In the genomic region with DNA sequence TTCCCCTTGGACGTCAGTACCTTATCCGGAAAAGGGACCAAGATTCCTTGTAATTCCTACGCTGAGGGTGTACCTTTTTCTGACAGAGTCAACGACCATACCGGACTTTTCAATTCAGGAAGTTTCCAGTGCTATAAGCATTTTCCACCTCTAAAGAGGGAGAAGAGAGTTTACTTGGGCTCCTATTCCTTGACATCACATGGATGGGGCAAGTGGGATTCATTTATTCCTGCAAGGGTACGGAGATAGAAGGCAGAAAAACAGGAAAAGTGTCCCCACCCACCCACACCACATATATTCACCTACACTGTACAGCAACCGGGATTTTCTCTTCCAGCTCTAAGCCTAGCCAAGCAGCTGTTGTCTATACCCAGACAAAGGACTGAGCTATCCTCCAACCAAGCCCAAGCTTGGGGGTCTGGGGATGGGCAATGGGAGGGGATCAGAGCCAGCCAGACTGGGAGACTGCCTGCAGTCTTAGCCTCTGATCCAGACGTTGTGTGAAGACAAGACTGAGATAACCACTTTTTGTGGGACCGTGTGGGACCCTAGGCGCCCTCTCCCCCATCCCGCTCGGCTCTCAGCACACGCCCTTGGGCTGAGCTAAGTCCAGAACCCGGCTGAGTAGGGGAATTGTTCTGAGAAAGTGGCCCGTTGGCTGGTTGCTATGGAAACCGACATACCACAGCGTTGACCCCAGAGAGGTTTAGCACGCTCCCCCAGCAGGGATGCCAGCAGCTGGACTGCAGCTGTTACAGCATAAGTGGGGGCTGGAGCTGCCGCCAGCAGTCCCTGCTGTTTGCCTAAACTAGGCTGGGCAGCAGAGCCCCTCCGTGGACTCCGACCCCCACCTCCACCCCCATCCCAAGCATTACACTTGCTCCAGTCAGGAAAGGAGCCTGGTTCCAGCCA, we compare ENCODE assay signal across 7 mouse cellular contexts.
DNase-seq lines count a peak whose midpoint lies in the region; ATAC-seq and TF ChIP-seq lines count a peak whose summit lies in the region.

No protein-coding gene starts in this region.

- peak overlapping the region; percentile 55 for H3K9ac ChIP-seq in hindbrain, embryonic 16.5 days (ENCODE audit: low read depth, low read length)
- no peak overlapping the region for H3K9ac ChIP-seq in liver, embryonic 16.5 days (ENCODE audit: low read depth, low read length)

- H3K27me3 ChIP-seq in hindbrain, embryonic 16.5 days (replicated peaks; ENCODE audit: control insufficient read depth, insufficient read depth, low read length) = no peaks in the 10 kb centered on the region
- H3K27me3 ChIP-seq in liver, embryonic 16.5 days (ENCODE audit: control insufficient read depth, insufficient read depth, low read depth, low read length) = no peaks in the 10 kb centered on the region

- peak overlapping the region; percentile 48 for H3K4me2 ChIP-seq in hindbrain, embryonic 16.5 days (ENCODE audit: low read length)
- H3K4me2 ChIP-seq in liver, embryonic 16.5 days (ENCODE audit: low read depth, low read length) = no peak overlapping the region

- H3K27ac ChIP-seq in gastrocnemius, adult 2 months = peak overlapping the region; percentile 67
- H3K27ac ChIP-seq in hindbrain, embryonic 16.5 days (ENCODE audit: low read depth, low read length) = peak overlapping the region; percentile 53
- no peak overlapping the region for H3K27ac ChIP-seq in liver, embryonic 16.5 days (ENCODE audit: low read length)

- no peaks in the 10 kb centered on the region for H3K9me3 ChIP-seq in hindbrain, embryonic 16.5 days (ENCODE audit: control insufficient read depth, low read length)
- H3K9me3 ChIP-seq in liver, embryonic 16.5 days (replicated peaks; ENCODE audit: control insufficient read depth, low read length) = no peaks in the 10 kb centered on the region

- no peaks in the 10 kb centered on the region for H3K36me3 ChIP-seq in hindbrain, embryonic 16.5 days (ENCODE audit: control insufficient read depth, insufficient read depth, low read length)
- H3K36me3 ChIP-seq in liver, embryonic 16.5 days (ENCODE audit: control insufficient read depth, insufficient read depth) = no peaks in the 10 kb centered on the region

- no peak for TF ChIP-seq CTCF in gastrocnemius, adult 2 months (IDR thresholded peaks at IDR 0.05)

- DNase-seq in ES-CJ7 (ENCODE audit: low read depth, low spot score) = peak; percentile 86
- peak; percentile 35 for DNase-seq in adrenal gland, postnatal 14 days
- DNase-seq in gastrocnemius, adult 2 months = peak; percentile 57
- peak; percentile 24 for DNase-seq in ovary, postnatal 10 days (ENCODE audit: low spot score)
- no peak for DNase-seq in cerebellum, postnatal 36 days

- intact Hi-C loops in gastrocnemius, adult 2 months (cut with DNase I) = no loop called here

- peaks cover 31% of the 10 kb centered on the region for H3K4me1 ChIP-seq in hindbrain, embryonic 16.5 days (ENCODE audit: control insufficient read depth, insufficient read depth, low read depth, low read length)
- H3K4me1 ChIP-seq in liver, embryonic 16.5 days (ENCODE audit: control insufficient read depth, low read depth, low read length) = no peaks in the 10 kb centered on the region; the same call in 1 of the 2 replicates

- WGBS in hindbrain, embryonic 16.5 days = 16% methylated on average over 21 of the region's 21 CpGs
- WGBS in liver, embryonic 16.5 days (ENCODE audit: insufficient replicate concordance) = 24% methylated on average over 21 of the region's 21 CpGs

- peak; percentile 74 for ATAC-seq in hindbrain, embryonic 16.5 days
- peak; percentile 27; the same call in 1 of the 2 replicates for ATAC-seq in liver, embryonic 16.5 days (ENCODE audit: low read depth)

- H3K4me3 ChIP-seq in gastrocnemius, adult 2 months = peak overlapping the region; percentile 53
- peak overlapping the region; percentile 17 for H3K4me3 ChIP-seq in hindbrain, embryonic 16.5 days (ENCODE audit: low read length)
- H3K4me3 ChIP-seq in liver, embryonic 16.5 days (ENCODE audit: low read depth, low read length) = no peak overlapping the region

Comparison
In these comparisons a context has a peak if more than half of its experiments do, and no peak if none do; other contexts are left out.
1. DNase-seq: peak in ES-CJ7 (single experiment), adrenal gland, postnatal 14 days (single experiment), gastrocnemius, adult 2 months (single experiment) and ovary, postnatal 10 days (single experiment); none in cerebellum, postnatal 36 days (0 of 2).